Mouse (Mus musculus): ENCODE results near the gene Cux1.

Gene Cux1

GRCm38 (mm10) chr5:136420342-136420741, 146.9 kb downstream of the Cux1 start:
- DNase-seq = no peak

GRCm38 (mm10) chr5:136417891-136418290, 149.4 kb downstream of the Cux1 start:
- DNase-seq = no peak

GRCm38 (mm10) chr5:136414479-136414878, 152.8 kb downstream of the Cux1 start:
- no peak for DNase-seq

GRCm38 (mm10) chr5:136410681-136411181, 156.6 kb downstream of the Cux1 start:
- no peak for DNase-seq

- DNase-seq = no peak
Measured at GRCm38 (mm10) chr5:136406357-136406756, 160.9 kb downstream of the Cux1 start.

GRCm38 (mm10) chr5:136403565-136403961, 163.7 kb downstream of the Cux1 start:
- peak; percentile 68 for DNase-seq

- DNase-seq = no peak
Measured at GRCm38 (mm10) chr5:136402622-136403564, 164.4 kb downstream of the Cux1 start.

GRCm38 (mm10) chr5:136398706-136399105, 168.6 kb downstream of the Cux1 start:
- DNase-seq = no peak

- DNase-seq = no peak
Measured at GRCm38 (mm10) chr5:136396699-136397098, 170.6 kb downstream of the Cux1 start.

GRCm38 (mm10) chr5:136396256-136396655, 171.0 kb downstream of the Cux1 start:
- no peak for DNase-seq

GRCm38 (mm10) chr5:136395600-136396195, 171.6 kb downstream of the Cux1 start:
- DNase-seq = no peak

- no peak for DNase-seq
Measured at GRCm38 (mm10) chr5:136394517-136395212, 172.6 kb downstream of the Cux1 start.

GRCm38 (mm10) chr5:136393621-136394020, 173.7 kb downstream of the Cux1 start:
- DNase-seq = no peak

- DNase-seq = no peak
Measured at GRCm38 (mm10) chr5:136386757-136387156, 180.5 kb downstream of the Cux1 start.

- no peak for DNase-seq
Measured at GRCm38 (mm10) chr5:136385161-136385560, 182.1 kb downstream of the Cux1 start.

GRCm38 (mm10) chr5:136382261-136383005, 184.9 kb downstream of the Cux1 start:
- no peak for DNase-seq

GRCm38 (mm10) chr5:136379405-136379804, 187.9 kb downstream of the Cux1 start:
- no peak for DNase-seq

- no peak for DNase-seq
Measured at GRCm38 (mm10) chr5:136377101-136377500, 190.2 kb downstream of the Cux1 start.

GRCm38 (mm10) chr5:136375350-136375749, 191.9 kb downstream of the Cux1 start:
- DNase-seq = no peak

- no peak for DNase-seq
Measured at GRCm38 (mm10) chr5:136372276-136372675, 195.0 kb downstream of the Cux1 start.

GRCm38 (mm10) chr5:136363421-136363820, 203.9 kb downstream of the Cux1 start:
- no peak for DNase-seq

- no peak for DNase-seq
Measured at GRCm38 (mm10) chr5:136362473-136363230, 204.6 kb downstream of the Cux1 start.
